Mouse (Mus musculus): ENCODE measurements at regions not wholly inside any gene's neighbourhood (a gene's known extent, or its start where the extent isn't known, plus 50 kb on each side); places are given as distances from the start of the nearest gene placed in this dataset.

- Histone ChIP-seq H3K9ac (ENCODE audit: low read depth, poor library complexity, severe bottlenecking) (no peak overlapping the region), H3K9me3 (replicated peaks; ENCODE audit: control insufficient read depth, insufficient read depth, low read length, poor library complexity, severe bottlenecking) (no peaks in the 10 kb centered on the region), H3K27me3 (ENCODE audit: control insufficient read depth, insufficient read depth, low read length, poor library complexity, severe bottlenecking) (no peaks in the 10 kb centered on the region), H3K4me3 (ENCODE audit: low read depth, low read length) (no peak overlapping the region), H3K4me1 (ENCODE audit: control insufficient read depth, insufficient read depth, low read length) (no peaks in the 10 kb centered on the region), H3K27ac (ENCODE audit: insufficient read depth, low read length) (no peak overlapping the region), H3K36me3 (ENCODE audit: control insufficient read depth, insufficient read depth, low read length, poor library complexity, severe bottlenecking) (no peaks in the 10 kb centered on the region)
- TF ChIP-seq CTCF (IDR thresholded peaks at IDR 0.05; ENCODE audit: low read depth, low read length) (no peak), EP300 (IDR thresholded peaks at IDR 0.05; ENCODE audit: insufficient read depth, low read depth, low read length) (no peak), POLR2A (IDR thresholded peaks at IDR 0.05; ENCODE audit: insufficient read depth, low read length) (no peak)
These were observed 411.0 kb downstream of the Ofcc1 start for GRCm38 (mm10) chr13:39950203-39950602.

GRCm38 (mm10) chr13:39935216-39935615, 426.0 kb downstream of the Ofcc1 start:
- no peak overlapping the region for H3K4me3 ChIP-seq (ENCODE audit: low read depth, low read length)
- TF ChIP-seq EP300 (IDR thresholded peaks at IDR 0.05; ENCODE audit: insufficient read depth, low read depth, low read length) (no peak), CTCF (IDR thresholded peaks at IDR 0.05; ENCODE audit: low read depth, low read length) (no peak), POLR2A (IDR thresholded peaks at IDR 0.05; ENCODE audit: insufficient read depth, low read length) (no peak)
- no peak overlapping the region for H3K9ac ChIP-seq (ENCODE audit: low read depth, poor library complexity, severe bottlenecking)
- H3K27ac ChIP-seq (ENCODE audit: insufficient read depth, low read length): no peak overlapping the region
- peaks cover 10% of the 10 kb centered on the region; the same call in 1 of the 2 replicates for H3K9me3 ChIP-seq (replicated peaks; ENCODE audit: control insufficient read depth, insufficient read depth, low read length, poor library complexity, severe bottlenecking)
- no peaks in the 10 kb centered on the region for H3K27me3 ChIP-seq (ENCODE audit: control insufficient read depth, insufficient read depth, low read length, poor library complexity, severe bottlenecking)
- H3K36me3 ChIP-seq (ENCODE audit: control insufficient read depth, insufficient read depth, low read length, poor library complexity, severe bottlenecking): no peaks in the 10 kb centered on the region
- H3K4me1 ChIP-seq (ENCODE audit: control insufficient read depth, insufficient read depth, low read length): no peaks in the 10 kb centered on the region

GRCm38 (mm10) chr13:39931487-39931886, 429.8 kb downstream of the Ofcc1 start:
- no peak overlapping the region for H3K9ac ChIP-seq (ENCODE audit: low read depth, poor library complexity, severe bottlenecking)
- H3K4me3 ChIP-seq (ENCODE audit: low read depth, low read length): no peak overlapping the region
- TF ChIP-seq POLR2A (IDR thresholded peaks at IDR 0.05; ENCODE audit: insufficient read depth, low read length) (no peak), CTCF (IDR thresholded peaks at IDR 0.05; ENCODE audit: low read depth, low read length) (no peak), EP300 (IDR thresholded peaks at IDR 0.05; ENCODE audit: insufficient read depth, low read depth, low read length) (no peak)
- no peaks in the 10 kb centered on the region for H3K4me1 ChIP-seq (ENCODE audit: control insufficient read depth, insufficient read depth, low read length)
- H3K27ac ChIP-seq (ENCODE audit: insufficient read depth, low read length): no peak overlapping the region
- H3K27me3 ChIP-seq (ENCODE audit: control insufficient read depth, insufficient read depth, low read length, poor library complexity, severe bottlenecking): no peaks in the 10 kb centered on the region
- 0 out of 2 replicates have a peak, but pooled peaks cover 5% of the 10 kb centered on the region for H3K9me3 ChIP-seq (replicated peaks; ENCODE audit: control insufficient read depth, insufficient read depth, low read length, poor library complexity, severe bottlenecking)
- H3K36me3 ChIP-seq (ENCODE audit: control insufficient read depth, insufficient read depth, low read length, poor library complexity, severe bottlenecking): no peaks in the 10 kb centered on the region

- Histone ChIP-seq H3K27ac (ENCODE audit: insufficient read depth, low read length) (0 out of 2 replicates have a peak overlapping the region, but pooled peaks have one; percentile 49), H3K4me3 (ENCODE audit: low read depth, low read length) (no peak overlapping the region), H3K27me3 (ENCODE audit: control insufficient read depth, insufficient read depth, low read length, poor library complexity, severe bottlenecking) (no peaks in the 10 kb centered on the region), H3K4me1 (ENCODE audit: control insufficient read depth, insufficient read depth, low read length) (no peaks in the 10 kb centered on the region), H3K36me3 (ENCODE audit: control insufficient read depth, insufficient read depth, low read length, poor library complexity, severe bottlenecking) (no peaks in the 10 kb centered on the region), H3K9me3 (replicated peaks; ENCODE audit: control insufficient read depth, insufficient read depth, low read length, poor library complexity, severe bottlenecking) (0 out of 2 replicates have a peak, but pooled peaks cover 5% of the 10 kb centered on the region), H3K9ac (ENCODE audit: low read depth, poor library complexity, severe bottlenecking) (no peak overlapping the region)
- TF ChIP-seq POLR2A (IDR thresholded peaks at IDR 0.05; ENCODE audit: insufficient read depth, low read length) (no peak), CTCF (IDR thresholded peaks at IDR 0.05; ENCODE audit: low read depth, low read length) (no peak), EP300 (IDR thresholded peaks at IDR 0.05; ENCODE audit: insufficient read depth, low read depth, low read length) (no peak)
These were observed 432.7 kb downstream of the Ofcc1 start for GRCm38 (mm10) chr13:39928573-39928972.

GRCm38 (mm10) chr13:39924366-39924765, 436.9 kb downstream of the Ofcc1 start:
- 0 out of 2 replicates have a peak, but pooled peaks cover 5% of the 10 kb centered on the region for H3K9me3 ChIP-seq (replicated peaks; ENCODE audit: control insufficient read depth, insufficient read depth, low read length, poor library complexity, severe bottlenecking)
- TF ChIP-seq POLR2A (IDR thresholded peaks at IDR 0.05; ENCODE audit: insufficient read depth, low read length) (no peak), CTCF (IDR thresholded peaks at IDR 0.05; ENCODE audit: low read depth, low read length) (no peak), EP300 (IDR thresholded peaks at IDR 0.05; ENCODE audit: insufficient read depth, low read depth, low read length) (no peak)

GRCm38 (mm10) chr13:39923113-39923512, 438.1 kb downstream of the Ofcc1 start:
- H3K4me1 ChIP-seq (ENCODE audit: control insufficient read depth, insufficient read depth, low read length): no peaks in the 10 kb centered on the region
- H3K27ac ChIP-seq (ENCODE audit: insufficient read depth, low read length): no peak overlapping the region
- TF ChIP-seq EP300 (IDR thresholded peaks at IDR 0.05; ENCODE audit: insufficient read depth, low read depth, low read length): no peak
- TF ChIP-seq CTCF (IDR thresholded peaks at IDR 0.05; ENCODE audit: low read depth, low read length): no peak
- no peak for TF ChIP-seq POLR2A (IDR thresholded peaks at IDR 0.05; ENCODE audit: insufficient read depth, low read length)
- 0 out of 2 replicates have a peak, but pooled peaks cover 4% of the 10 kb centered on the region for H3K9me3 ChIP-seq (replicated peaks; ENCODE audit: control insufficient read depth, insufficient read depth, low read length, poor library complexity, severe bottlenecking)
- H3K4me3 ChIP-seq (ENCODE audit: low read depth, low read length): no peak overlapping the region
- no peaks in the 10 kb centered on the region for H3K27me3 ChIP-seq (ENCODE audit: control insufficient read depth, insufficient read depth, low read length, poor library complexity, severe bottlenecking)
- H3K9ac ChIP-seq (ENCODE audit: low read depth, poor library complexity, severe bottlenecking): no peak overlapping the region
- H3K36me3 ChIP-seq (ENCODE audit: control insufficient read depth, insufficient read depth, low read length, poor library complexity, severe bottlenecking): no peaks in the 10 kb centered on the region

More at GRCm38 (mm10) chr13:39924366-39924765, 436.9 kb downstream of the Ofcc1 start:
- Histone ChIP-seq H3K9ac (ENCODE audit: low read depth, poor library complexity, severe bottlenecking) (no peak overlapping the region), H3K27ac (ENCODE audit: insufficient read depth, low read length) (no peak overlapping the region), H3K4me3 (ENCODE audit: low read depth, low read length) (no peak overlapping the region), H3K27me3 (ENCODE audit: control insufficient read depth, insufficient read depth, low read length, poor library complexity, severe bottlenecking) (no peaks in the 10 kb centered on the region), H3K36me3 (ENCODE audit: control insufficient read depth, insufficient read depth, low read length, poor library complexity, severe bottlenecking) (no peaks in the 10 kb centered on the region), H3K4me1 (ENCODE audit: control insufficient read depth, insufficient read depth, low read length) (no peaks in the 10 kb centered on the region)
